Mouse (Mus musculus): Measurements from ENCODE around the gene Ddx5. TPM values are rescaled to one million over a fixed set of nuclear protein-coding genes. Genes with fewer than 3 reads are reported as not detected.
A peak's percentile ranks its signal among the peaks of the same experiment; 100 is the strongest.

Ddx5 gene
- total and polyA plus RNA-seq, 3 experiments = 269 to 1,169 (median 505) TPM

DNA sequence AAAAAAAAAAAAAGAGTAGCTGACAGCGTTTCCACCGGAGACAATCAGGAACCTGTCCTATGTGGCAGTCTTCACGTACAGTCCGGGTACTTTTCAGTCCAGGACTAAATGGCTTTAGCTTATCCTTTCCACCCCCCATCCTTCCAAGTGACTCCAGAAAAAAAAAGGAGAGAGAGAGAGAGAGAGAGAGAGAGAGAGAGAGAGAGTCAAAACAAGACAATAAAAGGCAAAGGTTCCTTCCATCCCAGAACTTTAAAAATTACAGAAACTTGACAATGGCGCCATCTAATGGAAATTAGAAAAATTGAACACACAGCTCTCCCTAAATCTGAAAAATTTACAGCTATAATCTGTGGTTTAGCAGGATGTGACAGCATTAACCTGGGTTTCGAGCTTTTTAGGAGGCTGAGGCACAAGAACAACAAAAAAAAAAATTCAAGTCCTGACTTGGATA lies 46.6 kb downstream of the Ddx5 start:
- dilution Hi-C loops (cut with MboI; ENCODE audit: extremely low pct_ligation_motif_present, extremely low pct_unique_long_range_greater_than_20kb, low sequenced_read_pairs) = no loop called here
- Histone ChIP-seq H3K4me2 (ENCODE audit: insufficient read depth, low read depth, poor library complexity, severe bottlenecking) (no peak overlapping the region), H3K9ac (ENCODE audit: insufficient read depth, low read depth) (no peak overlapping the region), H3K9me3 (replicated peaks; ENCODE audit: low read length) (peaks cover 9% of the 10 kb centered on the region), H3K4me1 (ENCODE audit: control insufficient read depth in 1 of 2, insufficient read depth in 2 of 2) (peaks cover 3 to 52% of the 10 kb centered on the region in 2 experiments; a peak in 3 of 4 replicates), H3K79me2 (replicated peaks; ENCODE audit: control insufficient read depth, extremely low read depth, insufficient read depth, poor library complexity, severe bottlenecking) (peaks cover 12% of the 10 kb centered on the region), H3K27ac (ENCODE audit: insufficient read depth, low read depth) (no peak overlapping the region), H3K4me3 (replicated peaks in 1 of 3; ENCODE audit: low read depth in 2 of 3, low read length in 2 of 3, poor library complexity in 1 of 3) (no peak overlapping the region), H3K36me3 (replicated peaks in 1 of 2; ENCODE audit: control insufficient read depth in 1 of 2, insufficient read depth in 1 of 2, low read length in 1 of 2) (peaks cover 4 to 22% of the 10 kb centered on the region in 2 experiments), H3K27me3 (replicated peaks) (no peaks in the 10 kb centered on the region)
- in situ Hi-C loops (cut with MboI; ENCODE audit: low pct_ligation_motif_present, low pct_unique_long_range_greater_than_20kb, low sequenced_read_pairs) = no loop called here
- peak; percentile 73 for DNase-seq (ENCODE audit: extremely low read depth)
- no peak for TF ChIP-seq ELF1 (IDR thresholded peaks at IDR 0.05; ENCODE audit: low read depth, low read length)
- no peak for TF ChIP-seq ETS1 (conservative IDR thresholded peaks at IDR 0.05; ENCODE audit: low read depth, low read length)
- TF ChIP-seq ZKSCAN1 (IDR thresholded peaks at IDR 0.05; ENCODE audit: borderline replicate concordance, low read depth, low read length) = no peak
- peak; percentile 78 for TF ChIP-seq ZNF384 (IDR thresholded peaks at IDR 0.05; ENCODE audit: low read depth, low read length)
- no peak for TF ChIP-seq MAZ (IDR thresholded peaks at IDR 0.05; ENCODE audit: low read depth, low read length)
- no peak for TF ChIP-seq NRF1 (IDR thresholded peaks at IDR 0.05; ENCODE audit: low read depth, low read length)
- peak; percentile 89 for TF ChIP-seq RAD21 (IDR thresholded peaks at IDR 0.05; ENCODE audit: low read depth, low read length)
- no peak for TF ChIP-seq MEF2A (IDR thresholded peaks at IDR 0.05; ENCODE audit: borderline replicate concordance, low read depth, low read length)
- no peak for TF ChIP-seq USF2 (conservative IDR thresholded peaks at IDR 0.05; ENCODE audit: low read depth, low read length)
- peak; percentile 65 to 92 for TF ChIP-seq CTCF (conservative IDR thresholded peaks at IDR 0.05 in 1 of 2, IDR thresholded peaks at IDR 0.05 in 1 of 2; ENCODE audit: low read depth in 2 of 2, low read length in 2 of 2)
- TF ChIP-seq CHD1 (IDR thresholded peaks at IDR 0.05; ENCODE audit: low read depth, low read length) = no peak
- TF ChIP-seq GABPA (IDR thresholded peaks at IDR 0.05; ENCODE audit: insufficient replicate concordance, low read depth, low read length) = no peak
- peak; percentile 93 for TF ChIP-seq SMC3 (IDR thresholded peaks at IDR 0.05; ENCODE audit: low read depth, low read length)
- peak; percentile 85 for TF ChIP-seq ZC3H11A (IDR thresholded peaks at IDR 0.05; ENCODE audit: low read depth, low read length)

DNA sequence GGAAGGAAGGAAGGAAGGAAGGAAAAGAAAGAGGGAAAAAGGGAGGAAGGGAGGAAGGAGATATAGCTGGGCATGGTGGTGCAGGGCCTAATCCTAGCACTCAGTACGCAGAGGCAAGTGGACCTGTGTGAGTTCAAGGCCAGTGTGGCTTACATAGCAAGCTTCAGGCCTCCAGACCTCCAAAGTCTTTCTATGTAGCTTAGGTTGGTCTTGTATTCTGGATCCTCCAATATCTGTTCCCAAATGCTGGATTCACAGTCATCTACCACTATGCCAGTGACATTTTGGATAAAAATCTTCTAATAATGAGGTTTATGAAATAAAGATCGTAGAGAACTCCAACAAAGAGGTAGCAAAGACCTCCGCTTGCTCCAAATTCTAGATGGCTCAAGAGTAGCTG lies 47.2 kb downstream of the Ddx5 start:
- TF ChIP-seq NRF1 (IDR thresholded peaks at IDR 0.05; ENCODE audit: low read depth, low read length) (no peak), USF1 (IDR thresholded peaks at IDR 0.05; ENCODE audit: low read depth, low read length) (no peak), SMC3 (IDR thresholded peaks at IDR 0.05; ENCODE audit: low read depth, low read length) (no peak), IRF4 (IDR thresholded peaks at IDR 0.05; ENCODE audit: low read depth, low read length) (no peak), GABPA (IDR thresholded peaks at IDR 0.05; ENCODE audit: insufficient replicate concordance, low read depth, low read length) (no peak), RAD21 (IDR thresholded peaks at IDR 0.05; ENCODE audit: low read depth, low read length) (no peak), CHD1 (IDR thresholded peaks at IDR 0.05; ENCODE audit: low read depth, low read length) (no peak), MAX (IDR thresholded peaks at IDR 0.05; ENCODE audit: low read length) (no peak), BHLHE40 (IDR thresholded peaks at IDR 0.05; ENCODE audit: low read depth, low read length) (no peak)
- Histone ChIP-seq H3K27ac (ENCODE audit: insufficient read depth, low read depth) (peak overlapping the region; percentile 41; the same call in 1 of the 2 replicates), H3K4me3 (replicated peaks in 1 of 3; ENCODE audit: low read depth in 2 of 3, low read length in 2 of 3, poor library complexity in 1 of 3) (no peak overlapping the region), H3K4me1 (ENCODE audit: control insufficient read depth in 1 of 2, insufficient read depth in 2 of 2) (peaks cover 3 to 58% of the 10 kb centered on the region in 2 experiments; a peak in 3 of 4 replicates), H3K9ac (ENCODE audit: insufficient read depth, low read depth) (no peak overlapping the region), H3K36me3 (replicated peaks in 1 of 2; ENCODE audit: control insufficient read depth in 1 of 2, insufficient read depth in 1 of 2, low read length in 1 of 2) (peaks cover 4 to 25% of the 10 kb centered on the region in 2 experiments), H3K4me2 (ENCODE audit: insufficient read depth, low read depth, poor library complexity, severe bottlenecking) (no peak overlapping the region), H3K27me3 (replicated peaks) (no peaks in the 10 kb centered on the region), H3K9me3 (replicated peaks; ENCODE audit: low read length) (peaks cover 5% of the 10 kb centered on the region), H3K79me2 (replicated peaks; ENCODE audit: control insufficient read depth, extremely low read depth, insufficient read depth, poor library complexity, severe bottlenecking) (peaks cover 9% of the 10 kb centered on the region)
- dilution Hi-C loops (cut with MboI; ENCODE audit: extremely low pct_ligation_motif_present, extremely low pct_unique_long_range_greater_than_20kb, low sequenced_read_pairs) (no loop called here), in situ Hi-C loops (cut with MboI; ENCODE audit: low pct_ligation_motif_present, low pct_unique_long_range_greater_than_20kb, low sequenced_read_pairs) (no loop called here)
- no peak for DNase-seq (ENCODE audit: extremely low read depth)
